Mouse (Mus musculus): ENCODE results near the gene Map3k11. TPM values are rescaled to one million over a fixed set of nuclear protein-coding genes. Genes with fewer than 3 reads are reported as not detected.

Map3k11 gene
- polyA plus RNA-seq, 1 experiment: 71.1 TPM

Other genes with a start within 250 kb of the Map3k11 start
- gene Fosl1, start 241.2 kb upstream of the Map3k11 start, polyA plus RNA-seq (2012; rRNA removed): 0.12 and 0.60 TPM in 2 replicates
- 2.1 and 2.4 TPM in 2 replicates for gene Ccdc85b, start 230.8 kb upstream of the Map3k11 start, polyA plus RNA-seq (2012; rRNA removed)
- 140 and 162 TPM in 2 replicates for gene Fibp, start 228.1 kb upstream of the Map3k11 start, polyA plus RNA-seq (2012; rRNA removed)
- 12.4 and 14.9 TPM in 2 replicates for gene Ctsw, start 220.2 kb upstream of the Map3k11 start, polyA plus RNA-seq (2012; rRNA removed)
- gene Efemp2, start 214.8 kb upstream of the Map3k11 start, polyA plus RNA-seq (2012; rRNA removed): 30.2 and 37.5 TPM in 2 replicates
- 23.6 and 29.1 TPM in 2 replicates for gene Mus81, start 200.3 kb upstream of the Map3k11 start, polyA plus RNA-seq (2012; rRNA removed)
- gene Cfl1, start 198.3 kb upstream of the Map3k11 start, polyA plus RNA-seq (2012; rRNA removed): 697 and 725 TPM in 2 replicates
- 0.14 and 0.15 TPM in 2 replicates for gene 1700020D05Rik, start 185.0 kb upstream of the Map3k11 start, polyA plus RNA-seq (2012; rRNA removed)
- gene Snx32, start 178.2 kb upstream of the Map3k11 start, polyA plus RNA-seq (2012; rRNA removed): 3.2 and 3.7 TPM in 2 replicates
- 26.6 and 45.5 TPM in 2 replicates for gene Ovol1, start 128.1 kb upstream of the Map3k11 start, polyA plus RNA-seq (2012; rRNA removed)
- 11.9 and 19.5 TPM in 2 replicates for gene Ap5b1, start 120.7 kb upstream of the Map3k11 start, polyA plus RNA-seq (2012; rRNA removed)
- 45.1 and 47.1 TPM in 2 replicates for gene Rnaseh2c, start 86.9 kb upstream of the Map3k11 start, polyA plus RNA-seq (2012; rRNA removed)
- 43.6 and 54.2 TPM in 2 replicates for gene Kat5, start 78.5 kb upstream of the Map3k11 start, polyA plus RNA-seq (2012; rRNA removed)
- gene Rela, start 51.3 kb upstream of the Map3k11 start, polyA plus RNA-seq (2012; rRNA removed): 46.7 and 47.6 TPM in 2 replicates
- gene Sipa1, start 25.0 kb upstream of the Map3k11 start, polyA plus RNA-seq (2012; rRNA removed): 34.3 and 39.7 TPM in 2 replicates
- gene Pcnx3, start 166 bp downstream of the Map3k11 start, polyA plus RNA-seq (2012; rRNA removed): 71.8 and 89.0 TPM in 2 replicates
- gene Kcnk7, start 15.6 kb downstream of the Map3k11 start, polyA plus RNA-seq (2012; rRNA removed): 0.18 TPM in 1 of 2 replicates, not detected in the other
- gene Ehbp1l1, start 37.6 kb downstream of the Map3k11 start, polyA plus RNA-seq (2012; rRNA removed): 45.1 and 63.8 TPM in 2 replicates
- gene Fam89b, start 40.9 kb downstream of the Map3k11 start, polyA plus RNA-seq (2012; rRNA removed): 65.4 and 79.8 TPM in 2 replicates
- gene Ltbp3, start 52.2 kb downstream of the Map3k11 start, polyA plus RNA-seq (2012; rRNA removed): 18.4 and 19.9 TPM in 2 replicates
- 53.6 and 70.8 TPM in 2 replicates for gene Scyl1, start 82.7 kb downstream of the Map3k11 start, polyA plus RNA-seq (2012; rRNA removed)
- 24.6 and 48.3 TPM in 2 replicates for gene Frmd8, start 186.5 kb downstream of the Map3k11 start, polyA plus RNA-seq (2012; rRNA removed)
- gene Slc25a45, start 189.1 kb downstream of the Map3k11 start, polyA plus RNA-seq (2012; rRNA removed): 16.0 and 122 TPM in 2 replicates
- 1.1 and 2.1 TPM in 2 replicates for gene Tigd3, start 205.4 kb downstream of the Map3k11 start, polyA plus RNA-seq (2012; rRNA removed)
- 69.6 and 84.6 TPM in 2 replicates for gene Dpf2, start 224.3 kb downstream of the Map3k11 start, polyA plus RNA-seq (2012; rRNA removed)
- gene Cdc42ep2, start 236.1 kb downstream of the Map3k11 start, polyA plus RNA-seq (2012; rRNA removed): 20.1 and 26.0 TPM in 2 replicates